Mouse (Mus musculus) layer of hippocampus, adult 9-11 months (tissue): ENCODE data around the gene Prps2.
"Not testable (repeated sequence)": the region's sequence is repeated elsewhere in the genome, so short reads cannot be mapped to it uniquely, and the experiment has no call there.

Experiments used
- DNase-seq: peaks from one replicate; pipeline ENCODE4 v3.0.0; 2022

Prps2 gene

DNA sequence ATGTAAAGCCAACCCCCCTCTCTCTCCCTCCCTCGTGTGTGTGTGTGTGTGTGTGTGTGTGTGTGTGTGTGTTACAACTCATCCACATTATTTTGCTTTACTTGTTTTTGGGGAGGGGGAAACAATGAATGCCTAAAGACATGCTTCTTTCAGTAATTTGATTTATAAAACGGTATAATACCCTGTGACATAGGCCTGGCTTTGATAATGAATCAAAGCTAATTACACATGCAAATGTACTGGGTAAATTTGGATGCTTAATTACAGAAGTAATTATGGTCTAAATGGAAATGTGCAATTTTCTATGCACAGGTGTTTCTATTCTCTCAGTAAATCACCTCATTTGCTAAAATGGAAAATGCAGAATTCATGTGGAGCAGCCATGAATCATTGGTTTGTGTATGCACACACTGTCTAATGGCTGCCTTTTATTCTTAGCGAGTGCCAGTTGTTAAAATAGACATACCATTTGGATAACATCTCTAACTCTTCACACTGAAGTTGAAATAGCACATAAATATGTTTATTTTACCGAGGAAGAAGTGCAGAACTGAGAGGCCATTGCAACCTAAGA, 61.2 kb downstream of the Prps2 start:
- no peak for DNase-seq

DNA sequence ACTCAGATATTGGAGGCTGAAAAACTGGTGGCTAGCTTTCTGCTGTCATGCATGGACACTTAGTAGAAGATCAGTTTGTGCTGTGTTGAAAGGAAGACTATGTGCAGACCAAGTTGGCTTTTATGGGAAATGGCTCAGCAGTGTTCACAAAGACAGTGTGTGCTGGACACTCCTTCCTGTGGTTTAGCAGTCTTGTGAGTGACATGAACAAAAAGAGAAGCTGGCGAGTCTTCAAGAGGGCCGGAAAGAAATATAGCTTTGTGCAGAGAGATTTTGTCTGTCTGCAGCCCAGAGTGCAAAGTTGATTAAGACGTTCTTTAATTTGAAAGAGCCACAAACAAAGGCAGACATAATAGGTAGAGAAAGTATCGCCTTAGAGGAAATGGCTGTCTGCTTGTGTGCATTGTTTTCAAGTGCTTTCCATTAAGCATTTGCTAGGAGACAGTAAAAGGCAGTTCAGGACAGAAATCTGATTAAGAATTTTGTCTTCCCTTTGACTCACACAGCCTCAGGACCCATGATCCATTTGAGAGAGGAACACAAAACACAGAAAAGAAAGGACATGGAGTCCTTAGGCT, 63.6 kb downstream of the Prps2 start:
- no peak for DNase-seq

DNA sequence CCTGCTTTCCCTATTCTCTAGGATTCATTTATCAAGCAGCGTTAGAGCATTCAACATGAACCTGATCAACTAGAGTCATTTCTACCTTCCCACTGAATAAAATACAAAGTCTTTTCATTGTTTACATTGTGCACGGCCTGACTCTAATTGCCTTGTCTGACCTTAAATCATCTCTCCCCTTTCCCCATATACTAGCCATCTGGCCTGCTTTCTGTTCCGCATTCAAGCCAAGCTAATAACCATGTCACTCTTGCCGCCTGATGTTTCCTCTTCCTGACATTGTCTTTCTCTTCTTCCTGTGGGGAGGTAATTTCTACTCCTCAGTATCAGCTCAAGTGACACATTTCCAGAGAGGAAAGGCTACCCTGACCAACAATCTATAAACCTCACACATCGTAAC, 66.8 kb downstream of the Prps2 start:
- no peak for DNase-seq

DNA sequence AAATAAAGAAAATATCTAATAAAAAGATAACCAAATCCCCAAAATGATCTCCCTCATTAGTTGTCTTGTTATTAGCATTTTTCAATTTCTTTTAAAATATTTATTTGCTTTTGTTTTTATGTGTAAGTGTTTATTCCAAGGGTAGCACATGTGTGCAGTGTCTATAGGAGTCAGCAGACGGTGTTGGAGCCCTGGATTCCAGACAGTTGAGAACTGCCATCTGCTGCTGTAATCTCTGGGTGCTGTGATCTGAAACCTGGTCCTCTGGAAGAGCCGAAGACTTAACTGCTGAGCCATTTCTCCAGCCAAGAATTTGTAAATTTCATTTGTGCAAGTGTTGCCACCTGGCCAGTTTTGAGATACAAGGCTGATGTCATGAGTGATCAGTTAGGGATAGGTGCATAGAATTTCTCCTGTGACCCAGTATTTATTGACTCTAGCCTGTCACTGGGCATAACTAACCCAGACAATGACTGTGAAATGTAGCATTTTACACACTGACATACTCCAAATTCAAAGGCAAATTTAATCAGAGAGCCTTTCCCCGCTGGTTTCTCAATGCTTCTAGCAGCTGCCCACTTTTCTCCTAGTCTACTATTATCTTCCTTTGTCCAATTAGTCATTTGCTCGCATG, 67.3 kb downstream of the Prps2 start:
- DNase-seq = no peak

DNA sequence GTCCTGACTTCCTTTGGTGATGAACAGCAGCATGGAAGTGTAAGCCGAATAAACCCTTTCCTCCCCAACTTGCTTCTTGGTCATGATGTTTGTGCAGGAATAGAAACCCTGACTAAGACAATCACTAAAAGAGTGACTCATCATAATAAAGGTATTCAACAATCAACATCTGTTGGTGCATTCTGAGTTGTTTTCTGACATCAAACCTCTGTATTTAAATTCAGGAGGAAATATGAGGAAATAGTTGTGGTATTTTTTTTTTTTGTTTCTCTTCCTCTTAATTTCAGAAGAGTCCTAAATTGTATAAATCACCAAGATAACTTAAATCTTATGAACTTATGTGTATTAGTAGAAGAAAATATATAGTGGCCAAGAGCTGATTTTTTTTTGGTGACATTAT, 80.5 kb downstream of the Prps2 start:
- not testable (repeated sequence) for DNase-seq
